Mouse (Mus musculus): ENCODE data around the gene Sbno2.
A peak's percentile ranks its signal among the peaks of the same experiment; 100 is the strongest.

Gene Sbno2

GRCm38 (mm10) chr10:80018739-80019297 is 86.6 kb downstream of the Sbno2 start:
- DNase-seq (ENCODE audit: low spot score), result peak; percentile 34

- DNase-seq (ENCODE audit: low spot score), result no peak
These were observed 87.6 kb downstream of the Sbno2 start for GRCm38 (mm10) chr10:80017771-80018170.

- DNase-seq (ENCODE audit: low spot score), result peak; percentile 71
These were observed 88.0 kb downstream of the Sbno2 start for GRCm38 (mm10) chr10:80017361-80017760.

GRCm38 (mm10) chr10:80016931-80017330 is 88.4 kb downstream of the Sbno2 start:
- DNase-seq (ENCODE audit: low spot score), result no peak

GRCm38 (mm10) chr10:80016511-80016910 is 88.9 kb downstream of the Sbno2 start, which contains the start of gene Arhgap45:
Gene Arhgap45, plus strand, starts transcription at chr10:80016653.
- DNase-seq (ENCODE audit: low spot score), result peak; percentile 70

GRCm38 (mm10) chr10:80015583-80015982 is 89.8 kb downstream of the Sbno2 start:
- no peak for DNase-seq (ENCODE audit: low spot score)

- DNase-seq (ENCODE audit: low spot score), result no peak
These were observed 90.7 kb downstream of the Sbno2 start for GRCm38 (mm10) chr10:80014484-80015290.

- DNase-seq (ENCODE audit: low spot score), result no peak
These were observed 91.8 kb downstream of the Sbno2 start for GRCm38 (mm10) chr10:80013609-80014008.

- DNase-seq (ENCODE audit: low spot score), result no peak
These were observed 93.6 kb downstream of the Sbno2 start for GRCm38 (mm10) chr10:80011740-80012139.
